Mouse (Mus musculus) right cerebral cortex, postnatal 14 days (tissue): ENCODE measurements at regions not wholly inside any gene's neighbourhood (a gene's known extent, or its start where the extent isn't known, plus 50 kb on each side); places are given as distances from the start of the nearest gene placed in this dataset.
A peak's percentile ranks its signal among the peaks of the same experiment; 100 is the strongest.

Experiments used
- DNase-seq: peaks from one replicate; pipeline ENCODE4 v3.0.0; 2022

GRCm38 (mm10) chr10:44820379-44820778 is 246.6 kb upstream of the Prep start:
- DNase-seq = no peak

- DNase-seq = no peak
Observed at GRCm38 (mm10) chr10:44819361-44819760, 247.6 kb upstream of the Prep start.

GRCm38 (mm10) chr10:44818615-44819014 is 248.4 kb upstream of the Prep start:
- DNase-seq = no peak

- no peak for DNase-seq
Observed at GRCm38 (mm10) chr10:44796205-44796604, 267.9 kb upstream of the Prdm1 start.

- no peak for DNase-seq
Observed at GRCm38 (mm10) chr10:44785386-44785785, 257.1 kb upstream of the Prdm1 start.

- no peak for DNase-seq
Observed at GRCm38 (mm10) chr10:44780381-44780958, 252.2 kb upstream of the Prdm1 start.

GRCm38 (mm10) chr10:44779568-44780207 is 251.4 kb upstream of the Prdm1 start:
- DNase-seq = no peak

GRCm38 (mm10) chr10:44777214-44777613 is 248.9 kb upstream of the Prdm1 start:
- DNase-seq = no peak

- no peak for DNase-seq
Observed at GRCm38 (mm10) chr10:44776175-44776574, 247.9 kb upstream of the Prdm1 start.

GRCm38 (mm10) chr10:44765527-44765926 is 237.2 kb upstream of the Prdm1 start:
- no peak for DNase-seq

- DNase-seq = no peak
Observed at GRCm38 (mm10) chr10:44763102-44763501, 234.8 kb upstream of the Prdm1 start.

- no peak for DNase-seq
Observed at GRCm38 (mm10) chr10:44762068-44762467, 233.8 kb upstream of the Prdm1 start.

GRCm38 (mm10) chr10:44761324-44761723 is 233.0 kb upstream of the Prdm1 start:
- DNase-seq = no peak

GRCm38 (mm10) chr10:44755355-44755957 is 227.2 kb upstream of the Prdm1 start:
- DNase-seq = peak; percentile 29

GRCm38 (mm10) chr10:44754930-44755329 is 226.6 kb upstream of the Prdm1 start:
- no peak for DNase-seq

- no peak for DNase-seq
Observed at GRCm38 (mm10) chr10:44752719-44753390, 224.6 kb upstream of the Prdm1 start.

GRCm38 (mm10) chr10:44751061-44751460 is 222.8 kb upstream of the Prdm1 start:
- DNase-seq = no peak

- DNase-seq = no peak
Observed at GRCm38 (mm10) chr10:44749206-44749605, 220.9 kb upstream of the Prdm1 start.

GRCm38 (mm10) chr10:44747419-44747818 is 219.1 kb upstream of the Prdm1 start:
- no peak for DNase-seq

GRCm38 (mm10) chr10:44744221-44744620 is 215.9 kb upstream of the Prdm1 start:
- no peak for DNase-seq

- DNase-seq = no peak
Observed at GRCm38 (mm10) chr10:44733641-44734040, 205.3 kb upstream of the Prdm1 start.

GRCm38 (mm10) chr10:44730721-44731120 is 202.4 kb upstream of the Prdm1 start:
- DNase-seq = no peak

- no peak for DNase-seq
Observed at GRCm38 (mm10) chr10:44728963-44729362, 200.7 kb upstream of the Prdm1 start.

- DNase-seq = no peak
Observed at GRCm38 (mm10) chr10:44724575-44724974, 196.3 kb upstream of the Prdm1 start.
